Mouse (Mus musculus) intestine, postnatal 0 days (tissue): ENCODE measurements around the gene Syt17. TPM values are rescaled to one million over a fixed set of nuclear protein-coding genes. Genes with fewer than 3 reads are reported as not detected.

Experiments
- ATAC-seq: fragments of 200-750 bp; cut with Nextera tagmentation; 2 replicates; pipeline ENCODE4 v1.8.0; 2017; ENCODE audit warnings: mild to moderate bottlenecking, moderate TSS enrichment, moderate library complexity
- H3K27ac ChIP-seq: fragments of 300-500 bp; sonication (generic); 2 replicates; pipeline ENCODE4 v1.5.1; 2014; ENCODE audit warnings: mild to moderate bottlenecking, low read depth, low read length, moderate library complexity
- H3K27me3 ChIP-seq: fragments of 300-500 bp; sonication (generic); replicated peaks from 2 replicates; pipeline ENCODE4 v1.6.1; 2014; ENCODE audit warnings: low read length, mixed read lengths; ENCODE audit not compliant: control insufficient read depth, insufficient read depth
- H3K36me3 ChIP-seq: fragments of 300-500 bp; sonication (generic); 2 replicates; pipeline ENCODE4 v1.6.1; 2014; ENCODE audit warnings: mild to moderate bottlenecking, moderate library complexity; ENCODE audit not compliant: control insufficient read depth, insufficient read depth
- H3K4me1 ChIP-seq: fragments of 300-500 bp; sonication (generic); replicated peaks from 2 replicates; pipeline ENCODE4 v1.6.1; 2014; ENCODE audit warnings: antibody characterized with exemption, low read length, mixed read lengths; ENCODE audit not compliant: control insufficient read depth, insufficient read depth
- H3K4me2 ChIP-seq: fragments of 300-500 bp; sonication (generic); replicated peaks from 2 replicates; pipeline ENCODE4 v1.6.1; 2014; ENCODE audit warnings: low read depth, mild to moderate bottlenecking, moderate library complexity
- H3K4me3 ChIP-seq: fragments of 300-500 bp; sonication (generic); 2 replicates; pipeline ENCODE4 v1.5.1; 2014; ENCODE audit warnings: low read depth, low read length
- H3K9ac ChIP-seq: fragments of 300-500 bp; sonication (generic); 2 replicates; pipeline ENCODE4 v1.6.1; 2014; ENCODE audit warnings: mild to moderate bottlenecking, low read depth, low read length
- H3K9me3 ChIP-seq: fragments of 300-500 bp; sonication (generic); 2 replicates; pipeline ENCODE4 v1.6.1; 2016; ENCODE audit warnings: mixed run types; ENCODE audit not compliant: control insufficient read depth
- CTCF ChIP-seq: sonication (generic); IDR thresholded peaks from 2 replicates; pipeline ENCODE4 v1.5.1; 2016; ENCODE audit warnings: low read depth, mild to moderate bottlenecking, control low read depth, antibody characterized with exemption, moderate library complexity
- WGBS: fragments of 180-500 bp; shearing (Covaris S2); extraction: QIAGEN DNeasy Blood & Tissue Kit; methylation state at CpG from one replicate; pipeline ENCODE4 v1.1.7; 2014; 5-methylcytosine and 5-hydroxymethylcytosine counted together
- polyA plus RNA-seq: library from polyadenylated mRNA; unstranded; fragments of >200 nt; fragmentation: Nextera tagmentation; extraction: Ambion mirVana; gene quantifications from 2 replicates; pipeline ENCODE4 v1.2.1, GENCODE M21; 2015

Gene Syt17
- polyA plus RNA-seq, 1 experiment from 2014 or later = 3.0 TPM

- 61% methylated on average over 57 of the region's 57 CpGs for WGBS
- peaks cover 3% of the 10 kb centered on the region; the same call in 1 of the 2 replicates for H3K36me3 ChIP-seq
- peak overlapping the region; percentile 85 for H3K4me2 ChIP-seq
- no peak for ATAC-seq
- peaks cover 6% of the 10 kb centered on the region; the same call in 1 of the 2 replicates for H3K4me1 ChIP-seq
- H3K9ac ChIP-seq = peak overlapping the region; percentile 90; the same call in 1 of the 2 replicates
- peak overlapping the region; percentile 71 for H3K4me3 ChIP-seq
- TF ChIP-seq CTCF = no peak
- H3K9me3 ChIP-seq = no peaks in the 10 kb centered on the region
- H3K27ac ChIP-seq = no peak overlapping the region
- no peaks in the 10 kb centered on the region for H3K27me3 ChIP-seq
Observed at GRCm38 (mm10) chr7:118489706-118490665, 42.0 kb upstream of the Syt17 start.

GRCm38 (mm10) chr7:118488060-118488664, 40.1 kb upstream of the Syt17 start:
- H3K27ac ChIP-seq = no peak overlapping the region
- 16% methylated on average over 8 of the region's 8 CpGs for WGBS
- no peak overlapping the region for H3K9ac ChIP-seq
- H3K9me3 ChIP-seq = no peaks in the 10 kb centered on the region
- H3K4me1 ChIP-seq = peaks cover 6% of the 10 kb centered on the region; the same call in 1 of the 2 replicates
- peaks cover 3% of the 10 kb centered on the region; the same call in 1 of the 2 replicates for H3K36me3 ChIP-seq
- no peak for ATAC-seq
- no peaks in the 10 kb centered on the region for H3K27me3 ChIP-seq
- H3K4me3 ChIP-seq = no peak overlapping the region
- peak; percentile 52 for TF ChIP-seq CTCF
- H3K4me2 ChIP-seq = peak overlapping the region; percentile 48

GRCm38 (mm10) chr7:118486917-118487316, 38.9 kb upstream of the Syt17 start:
- H3K4me3 ChIP-seq = no peak overlapping the region
- H3K4me1 ChIP-seq = peaks cover 6% of the 10 kb centered on the region; the same call in 1 of the 2 replicates
- ATAC-seq = no peak
- no peak for TF ChIP-seq CTCF
- H3K9ac ChIP-seq = no peak overlapping the region
- no peaks in the 10 kb centered on the region for H3K9me3 ChIP-seq
- H3K36me3 ChIP-seq = peaks cover 3% of the 10 kb centered on the region; the same call in 1 of the 2 replicates
- 65% methylated on average over 5 of the region's 5 CpGs for WGBS
- H3K27me3 ChIP-seq = no peaks in the 10 kb centered on the region
- no peak overlapping the region for H3K27ac ChIP-seq
- no peak overlapping the region for H3K4me2 ChIP-seq

GRCm38 (mm10) chr7:118483996-118484395, 36.0 kb upstream of the Syt17 start:
- Histone ChIP-seq H3K9ac (no peak overlapping the region), H3K4me3 (no peak overlapping the region), H3K4me1 (peaks cover 7% of the 10 kb centered on the region; the same call in 1 of the 2 replicates), H3K36me3 (no peaks in the 10 kb centered on the region), H3K4me2 (no peak overlapping the region), H3K27me3 (no peaks in the 10 kb centered on the region), H3K27ac (no peak overlapping the region), H3K9me3 (no peaks in the 10 kb centered on the region)
- TF ChIP-seq CTCF = no peak
- no peak for ATAC-seq
- 55% methylated on average over 1 of the region's 1 CpGs for WGBS

GRCm38 (mm10) chr7:118482001-118482400, 34.0 kb upstream of the Syt17 start:
- H3K4me3 ChIP-seq = no peak overlapping the region
- no peaks in the 10 kb centered on the region for H3K36me3 ChIP-seq
- H3K9me3 ChIP-seq = no peaks in the 10 kb centered on the region
- no peaks in the 10 kb centered on the region for H3K27me3 ChIP-seq
- 82% methylated on average over 2 of the region's 2 CpGs for WGBS
- no peak overlapping the region for H3K4me2 ChIP-seq
- no peak for TF ChIP-seq CTCF
- H3K27ac ChIP-seq = no peak overlapping the region
- no peak overlapping the region for H3K9ac ChIP-seq
- no peak for ATAC-seq
- 0 out of 2 replicates have a peak, but pooled peaks cover 3% of the 10 kb centered on the region for H3K4me1 ChIP-seq
